Mouse (Mus musculus): Measurements from ENCODE around the gene Tmbim6. TPM values are rescaled to one million over a fixed set of nuclear protein-coding genes. Genes with fewer than 3 reads are reported as not detected.
A peak's percentile ranks its signal among the peaks of the same experiment; 100 is the strongest.

Gene Tmbim6
- polyA plus RNA-seq, 1 experiment from 2014 or later = 438 TPM

- peak; percentile 97 for ATAC-seq (ENCODE audit: insufficient read depth, low FRiP score)
- Histone ChIP-seq H3K9me3 (replicated peaks; ENCODE audit: control insufficient read depth, low read length) (no peaks in the 10 kb centered on the region), H3K4me1 (ENCODE audit: control insufficient read depth, insufficient read depth, low read length) (peaks cover 23% of the 10 kb centered on the region), H3K27me3 (ENCODE audit: control insufficient read depth, insufficient read depth, low read length) (no peaks in the 10 kb centered on the region), H3K4me2 (ENCODE audit: low read depth, low read length) (peak within 1 kb of the TSS; percentile 90), H3K4me3 (replicated peaks; ENCODE audit: low read length) (peak within 1 kb of the TSS; percentile 81), H3K9ac (ENCODE audit: low read length) (peak within 1 kb of the TSS; percentile 82), H3K27ac (ENCODE audit: low read length) (peak within 1 kb of the TSS; percentile 92), H3K36me3 (ENCODE audit: control insufficient read depth, insufficient read depth, low read length) (no peaks in the 10 kb centered on the region)
- under 1% methylated on average over 45 of the region's 45 CpGs for WGBS
Observed at GRCm38 (mm10) chr15:99457606-99458401, 65.1 kb downstream of the Tmbim6 start, which contains the start of gene Nckap5l. TSS of gene Nckap5l (minus strand) at chr15:99457748.

Other genes starting within 250 kb of the Tmbim6 start
- 0.52 and 0.66 TPM in 2 replicates for gene Kcnh3, start 168.0 kb upstream of the Tmbim6 start, polyA plus RNA-seq (2015; fragmentation: Nextera tagmentation; extraction: Ambion mirVana)
- gene Mcrs1, start 140.9 kb upstream of the Tmbim6 start, polyA plus RNA-seq (2015; fragmentation: Nextera tagmentation; extraction: Ambion mirVana) = 98.7 and 113 TPM in 2 replicates
- 42.5 and 44.3 TPM in 2 replicates for gene Prpf40b, start 97.8 kb upstream of the Tmbim6 start, polyA plus RNA-seq (2015; fragmentation: Nextera tagmentation; extraction: Ambion mirVana)
- 0.06 and 0.10 TPM in 2 replicates for gene Fam186b, start 97.0 kb upstream of the Tmbim6 start, polyA plus RNA-seq (2015; fragmentation: Nextera tagmentation; extraction: Ambion mirVana)
- gene Fmnl3, start 22.4 kb upstream of the Tmbim6 start, polyA plus RNA-seq (2015; fragmentation: Nextera tagmentation; extraction: Ambion mirVana) = 14.2 and 16.6 TPM in 2 replicates
- gene Nckap5l, start 64.9 kb downstream of the Tmbim6 start, polyA plus RNA-seq (2015; fragmentation: Nextera tagmentation; extraction: Ambion mirVana) = 3.7 and 4.6 TPM in 2 replicates
- gene Bcdin3d, start 81.8 kb downstream of the Tmbim6 start, polyA plus RNA-seq (2015; fragmentation: Nextera tagmentation; extraction: Ambion mirVana) = 11.6 and 12.9 TPM in 2 replicates
- 0.57 and 0.74 TPM in 2 replicates for gene Faim2, start 135.3 kb downstream of the Tmbim6 start, polyA plus RNA-seq (2015; fragmentation: Nextera tagmentation; extraction: Ambion mirVana)
- not detected in 2 replicates for gene Aqp2, start 186.2 kb downstream of the Tmbim6 start, polyA plus RNA-seq (2015; fragmentation: Nextera tagmentation; extraction: Ambion mirVana)
- gene Aqp5, start 197.9 kb downstream of the Tmbim6 start, polyA plus RNA-seq (2015; fragmentation: Nextera tagmentation; extraction: Ambion mirVana) = 0.19 TPM in 1 of 2 replicates, not detected in the other
- not detected in 2 replicates for gene Aqp6, start 208.5 kb downstream of the Tmbim6 start, polyA plus RNA-seq (2015; fragmentation: Nextera tagmentation; extraction: Ambion mirVana)

Data from stomach, embryonic 16.5 days (tissue).